Mouse (Mus musculus) thymus, postnatal 4 days (tissue): ENCODE measurements around the gene Lrrtm1.

Experiments used
- DNase-seq: peaks from one replicate; pipeline ENCODE4 v3.0.0; 2021

Gene Lrrtm1

GRCm38 (mm10) chr6:77242601-77243406, at the start of gene Lrrtm1:
Gene Lrrtm1, plus strand, starts transcription at chr6:77242689.
- peak; percentile 8 for DNase-seq

GRCm38 (mm10) chr6:77196650-77197049, 45.8 kb upstream of the Lrrtm1 start:
- DNase-seq = no peak

DNA sequence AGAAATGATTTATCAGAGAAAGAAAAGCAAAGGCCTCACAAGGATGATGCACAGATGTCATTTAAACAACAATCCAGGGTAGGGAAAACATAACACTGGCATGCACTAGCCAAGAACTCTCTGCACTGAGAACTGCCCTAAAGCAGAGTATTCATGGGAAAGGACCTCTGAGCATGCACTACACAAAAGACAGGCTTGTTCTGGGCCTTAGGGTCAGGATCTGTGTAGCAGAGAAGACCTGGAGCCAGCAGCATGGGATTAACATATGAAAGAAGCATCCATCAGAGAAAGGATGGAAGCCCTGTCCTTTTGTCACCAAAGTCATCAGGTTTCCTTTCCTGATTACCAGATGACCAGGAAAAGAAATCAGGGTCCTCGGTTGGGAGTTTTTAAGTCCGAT, 43.1 kb upstream of the Lrrtm1 start:
- no peak for DNase-seq

GRCm38 (mm10) chr6:77209183-77209582, 33.3 kb upstream of the Lrrtm1 start:
- no peak for DNase-seq

DNA sequence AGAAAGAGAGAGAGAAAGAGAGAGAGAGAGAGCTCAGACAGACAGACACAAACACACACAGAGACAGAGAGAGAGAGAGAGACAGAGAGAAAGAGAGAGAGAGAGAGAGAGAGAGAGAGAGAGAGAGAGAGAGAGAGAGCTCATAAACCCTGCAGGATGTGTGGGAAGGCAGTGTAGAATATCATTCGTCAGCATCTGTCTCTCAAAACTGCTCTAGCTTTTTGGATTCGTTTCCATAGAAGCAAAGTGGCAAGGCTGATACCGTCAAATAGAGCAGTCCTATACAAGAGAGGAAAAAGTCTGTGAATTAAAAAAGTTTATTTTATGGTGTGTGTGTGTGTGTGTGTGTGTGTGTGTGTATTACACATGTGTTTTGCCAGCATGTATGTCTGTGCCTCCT, 32.6 kb upstream of the Lrrtm1 start:
- no peak for DNase-seq

- DNase-seq = no peak
Measured at GRCm38 (mm10) chr6:77213757-77214409, 28.6 kb upstream of the Lrrtm1 start.

DNA sequence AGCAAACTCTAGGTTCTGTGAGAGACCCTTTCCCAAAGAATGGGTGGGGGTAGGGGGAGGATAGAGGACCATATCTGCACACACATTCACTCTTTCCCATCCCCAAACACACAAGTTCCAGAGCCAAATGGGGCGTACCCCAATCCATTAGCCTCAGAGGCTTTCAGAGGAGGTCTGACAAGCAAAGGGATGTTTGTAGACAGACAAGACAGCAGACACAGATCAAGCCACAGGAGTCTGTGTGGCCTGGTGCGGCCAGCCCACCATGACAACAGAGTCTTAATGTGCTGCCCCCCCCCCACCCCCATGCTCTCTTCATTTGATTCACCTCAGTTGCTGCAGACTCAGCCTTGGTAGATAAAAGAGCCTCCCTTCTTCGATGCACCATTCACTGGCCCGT, 27.2 kb upstream of the Lrrtm1 start:
- no peak for DNase-seq

DNA sequence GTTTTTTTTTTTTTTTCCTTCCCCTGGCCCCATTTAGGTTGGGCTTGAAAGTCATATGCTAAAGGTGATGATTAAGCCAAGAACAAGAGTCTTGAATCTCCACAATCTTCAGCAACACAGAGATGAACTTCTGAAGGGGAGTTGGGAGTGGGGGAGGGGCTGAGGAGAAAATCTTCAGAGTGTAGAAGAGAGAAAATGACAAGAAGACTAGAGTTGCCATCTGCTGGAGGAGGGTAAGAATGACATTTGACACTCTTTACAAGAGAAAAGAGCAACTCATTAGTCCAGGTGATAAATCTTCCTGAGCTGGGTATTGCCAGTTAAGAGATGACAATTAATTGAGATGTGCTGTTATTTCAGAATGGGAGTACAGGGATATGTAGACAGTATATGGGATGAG, 23.6 kb upstream of the Lrrtm1 start:
- no peak for DNase-seq

- no peak for DNase-seq
Measured at GRCm38 (mm10) chr6:77220776-77221175, 21.7 kb upstream of the Lrrtm1 start.

- DNase-seq = no peak
Measured at GRCm38 (mm10) chr6:77222849-77223638, 19.4 kb upstream of the Lrrtm1 start.

- DNase-seq = no peak
Measured at GRCm38 (mm10) chr6:77240426-77240825, 2.1 kb upstream of the Lrrtm1 start.

DNA sequence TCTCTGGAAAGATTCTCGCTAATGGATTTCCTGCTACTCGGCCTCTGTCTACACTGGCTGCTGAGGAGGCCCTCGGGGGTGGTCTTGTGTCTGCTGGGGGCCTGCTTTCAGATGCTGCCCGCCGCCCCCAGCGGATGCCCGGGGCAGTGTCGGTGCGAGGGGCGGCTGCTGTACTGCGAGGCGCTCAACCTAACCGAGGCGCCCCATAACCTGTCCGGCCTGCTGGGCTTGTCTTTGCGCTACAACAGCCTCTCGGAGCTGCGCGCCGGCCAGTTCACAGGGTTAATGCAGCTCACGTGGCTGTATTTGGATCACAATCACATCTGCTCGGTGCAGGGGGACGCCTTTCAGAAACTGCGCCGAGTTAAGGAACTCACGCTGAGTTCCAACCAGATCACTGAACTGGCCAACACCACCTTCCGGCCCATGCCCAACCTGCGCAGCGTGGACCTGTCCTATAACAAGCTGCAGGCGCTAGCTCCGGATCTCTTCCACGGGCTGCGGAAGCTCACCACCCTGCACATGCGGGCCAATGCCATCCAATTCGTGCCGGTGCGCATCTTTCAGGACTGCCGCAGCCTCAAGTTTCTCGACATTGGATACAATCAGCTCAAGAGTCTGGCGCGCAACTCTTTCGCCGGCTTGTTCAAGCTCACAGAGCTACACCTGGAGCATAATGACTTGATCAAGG, 1.2 kb downstream of the Lrrtm1 start:
- DNase-seq = peak; percentile 6

GRCm38 (mm10) chr6:77253480-77253879, 11.0 kb downstream of the Lrrtm1 start:
- DNase-seq = no peak

GRCm38 (mm10) chr6:77256348-77256747, 13.9 kb downstream of the Lrrtm1 start:
- DNase-seq = no peak

GRCm38 (mm10) chr6:77257358-77258105, 15.0 kb downstream of the Lrrtm1 start:
- DNase-seq = no peak

- DNase-seq = no peak
Measured at GRCm38 (mm10) chr6:77265163-77265562, 22.7 kb downstream of the Lrrtm1 start.

DNA sequence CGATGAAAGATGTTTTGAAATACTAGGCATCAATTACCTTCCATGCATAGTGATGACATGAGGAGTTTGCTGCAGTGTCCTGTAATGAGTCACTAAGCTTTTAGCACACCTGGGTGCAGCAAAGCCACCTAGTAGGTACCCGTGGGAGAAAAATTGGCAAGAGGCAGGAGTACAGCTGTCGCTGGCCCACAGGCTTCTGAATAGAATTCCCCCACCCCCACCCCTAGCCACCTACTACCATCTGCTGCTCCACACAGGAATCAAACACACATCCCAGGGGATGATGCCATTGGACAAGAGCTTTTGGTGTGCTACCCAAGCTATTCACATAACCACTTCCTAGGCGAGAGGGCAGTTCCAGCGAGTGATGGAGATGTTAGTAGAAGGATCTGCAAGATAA, 36.3 kb downstream of the Lrrtm1 start:
- no peak for DNase-seq

- DNase-seq = no peak
Measured at GRCm38 (mm10) chr6:77286317-77286716, 43.8 kb downstream of the Lrrtm1 start.

DNA sequence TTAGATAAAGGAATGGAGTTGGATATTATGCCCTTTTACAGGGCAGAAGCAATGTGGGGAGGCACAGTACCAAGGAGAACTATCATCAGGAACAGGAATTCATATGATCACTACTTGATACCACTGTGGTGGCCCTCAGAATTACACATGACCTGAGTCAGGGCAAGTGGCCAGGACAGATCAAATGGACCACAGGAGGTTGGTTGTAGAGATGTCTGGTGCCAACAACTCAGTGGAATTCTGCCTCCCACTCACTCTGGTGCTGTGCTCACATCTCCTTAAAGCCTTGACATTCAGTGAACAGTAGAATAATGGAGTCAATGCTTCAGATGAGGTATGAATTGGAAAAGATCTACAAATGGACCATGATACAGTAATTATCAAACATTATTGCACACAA, 45.9 kb downstream of the Lrrtm1 start:
- DNase-seq = no peak

- DNase-seq = no peak
Measured at GRCm38 (mm10) chr6:77291415-77291814, 48.9 kb downstream of the Lrrtm1 start.

- DNase-seq = no peak
Measured at GRCm38 (mm10) chr6:77301305-77301704, 58.8 kb downstream of the Lrrtm1 start.

- no peak for DNase-seq
Measured at GRCm38 (mm10) chr6:77306796-77307195, 64.3 kb downstream of the Lrrtm1 start.
